Mouse (Mus musculus) granulocyte monocyte progenitor cell, adult 5-6 weeks (primary cell): Measurements from ENCODE around the gene Cela1. TPM values are rescaled to one million over a fixed set of nuclear protein-coding genes. Genes with fewer than 3 reads are reported as not detected.

ENCODE experiments used
- ATAC-seq: replicated peaks from 2 replicates; pipeline ENCODE4 v1.8.0; 2016; ENCODE audit warnings: mild to moderate bottlenecking, moderate TSS enrichment, inconsistent platforms; ENCODE audit not compliant: poor library complexity, severe bottlenecking
- total RNA-seq, 2 experiments: library from RNA; stranded (forward) in 1 of 2; stranded (reverse) in 1 of 2; fragments of 200-712, 200-1000 nt in 1 of 2; fragments of >200 nt in 1 of 2; fragmentation: Nextera tagmentation in 1 of 2; gene quantifications; 2 replicates each; pipeline ENCODE4 v1.2.3; 2014 to 2017

The Cela1 gene
- total RNA-seq (2014; fragmentation: Nextera tagmentation): 4.7 and 7.9 TPM in 2 replicates
- 2.3 and 2.5 TPM in 2 replicates for total RNA-seq (2017)

DNA sequence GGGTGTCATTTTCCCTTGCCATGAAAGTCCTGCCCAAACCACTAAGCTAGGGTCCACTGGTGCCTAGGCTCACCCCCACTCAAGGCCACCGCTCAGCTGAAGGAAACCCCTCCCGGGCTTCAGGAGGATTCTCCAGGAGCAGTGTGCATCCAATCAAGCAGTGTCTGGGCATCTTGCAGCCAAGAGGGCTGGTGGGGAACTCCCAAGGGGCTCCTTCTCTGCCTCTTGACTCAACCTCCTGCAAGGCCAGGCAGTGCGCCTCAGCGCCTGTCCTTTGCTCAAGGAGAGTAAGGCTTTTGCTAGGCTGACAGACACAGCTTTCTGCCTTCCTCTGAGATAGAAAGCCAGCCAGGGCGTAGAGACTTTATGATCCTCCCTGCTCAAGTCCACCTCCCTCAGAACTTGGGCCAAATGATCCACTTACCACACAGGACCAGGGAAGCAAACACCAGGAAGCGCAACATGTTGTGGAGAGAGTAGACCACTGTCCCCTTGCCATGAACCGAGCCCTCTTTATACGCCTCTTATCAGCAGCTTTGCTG is at the start of gene Cela1:
Cela1 (minus strand) TSS at position 492 of the 542 bp plus-strand sequence.
- no peak for ATAC-seq

DNA sequence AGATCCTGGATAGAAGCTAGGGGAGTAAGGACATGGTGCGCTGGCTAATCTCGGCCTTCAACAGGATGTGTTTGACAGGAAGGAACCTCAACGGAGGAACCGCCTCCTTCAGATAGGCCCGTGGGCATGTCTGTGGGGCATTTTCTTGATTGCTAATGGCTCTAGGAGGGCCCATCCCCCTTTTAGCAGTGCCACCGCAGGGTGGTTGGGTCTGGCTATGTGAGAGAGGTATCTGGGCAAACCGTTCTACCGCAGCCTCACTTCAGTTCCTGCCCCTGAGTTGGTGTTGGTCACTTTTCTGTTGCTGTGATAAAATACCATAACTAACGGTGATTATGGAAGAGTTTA is 48.2 kb upstream of the Cela1 start:
- ATAC-seq: peak; percentile 59

DNA sequence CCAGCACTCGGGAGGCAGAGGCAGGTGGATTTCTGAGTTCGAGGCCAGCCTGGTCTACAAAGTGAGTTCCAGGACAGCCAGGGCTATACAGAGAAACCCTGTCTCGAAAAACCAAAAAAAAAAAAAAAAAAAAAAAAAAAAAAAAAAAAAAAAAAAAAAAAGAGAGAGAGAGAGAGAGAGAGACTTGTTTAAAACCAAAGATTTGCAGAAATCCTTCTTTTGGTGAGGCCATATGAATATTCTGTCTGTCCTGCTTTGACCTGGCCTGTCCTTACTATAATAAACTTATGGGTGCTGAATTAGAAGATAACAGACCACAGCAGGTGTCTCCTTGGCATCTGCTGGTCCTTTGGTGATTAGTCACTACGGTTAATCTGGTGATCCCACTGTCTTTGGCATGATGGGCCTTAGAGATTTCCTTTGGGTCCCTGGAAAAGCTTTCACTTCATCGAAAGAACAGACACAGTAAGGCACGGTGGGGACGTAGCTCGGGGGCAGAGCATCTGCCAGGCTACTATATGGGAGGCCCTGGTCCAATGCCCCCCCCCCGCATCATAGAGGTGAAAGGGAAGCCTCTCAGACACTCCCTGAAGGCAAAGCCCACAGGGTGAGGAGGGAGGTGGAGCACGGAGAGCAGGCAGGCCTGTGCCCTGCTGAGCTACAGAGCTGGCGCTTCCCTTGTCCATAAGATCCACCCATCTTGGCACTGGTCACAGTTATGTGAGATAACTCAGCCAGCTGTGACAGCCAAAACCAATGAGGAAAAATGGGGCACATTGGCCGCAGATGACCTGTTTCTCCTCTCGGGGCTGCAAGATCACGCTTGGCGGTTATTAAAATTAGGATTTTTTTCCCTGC is 47.6 kb upstream of the Cela1 start:
- ATAC-seq: peak; percentile 6; the same call in 1 of the 2 replicates

DNA sequence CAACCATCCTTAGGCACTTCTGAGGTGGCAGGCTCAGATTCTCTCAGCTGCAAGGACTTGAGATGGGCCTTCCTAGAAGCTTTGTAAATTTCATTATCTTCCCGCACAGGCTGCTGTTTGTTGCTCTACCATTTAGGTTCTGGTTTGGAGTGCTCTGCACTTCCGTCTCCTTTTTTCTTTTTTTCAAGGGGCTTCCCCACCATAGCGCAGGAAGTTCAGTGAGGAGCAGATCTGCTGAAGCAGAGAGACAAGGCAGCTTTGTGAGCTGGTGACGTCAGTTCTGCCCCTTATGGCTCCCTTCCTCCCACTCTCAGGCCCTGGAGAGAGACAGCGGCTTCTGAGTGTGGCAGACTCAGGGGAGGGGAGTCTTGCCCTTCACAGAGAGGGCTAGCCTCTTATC is 44.9 kb upstream of the Cela1 start:
- ATAC-seq: peak; percentile 45

DNA sequence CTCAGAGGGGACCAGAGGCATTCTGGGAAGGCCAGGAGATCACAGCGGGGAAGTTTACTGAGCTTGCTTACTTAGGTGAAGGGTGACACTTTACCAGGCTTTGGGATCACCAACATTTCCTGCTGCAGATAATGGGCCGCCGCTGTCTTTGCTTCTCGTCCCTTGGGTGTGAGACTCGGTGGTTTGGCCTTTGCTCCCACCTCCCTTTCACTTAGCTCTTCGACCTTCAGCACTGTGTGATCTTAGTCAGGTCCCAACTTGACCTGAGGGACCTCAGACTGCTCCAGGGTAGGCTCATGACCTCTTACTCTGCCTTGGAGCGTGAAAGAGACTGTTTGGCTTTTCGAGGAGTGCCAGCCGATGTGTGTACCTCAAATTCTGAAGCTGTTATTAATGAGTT is 43.4 kb upstream of the Cela1 start:
- ATAC-seq: no peak

DNA sequence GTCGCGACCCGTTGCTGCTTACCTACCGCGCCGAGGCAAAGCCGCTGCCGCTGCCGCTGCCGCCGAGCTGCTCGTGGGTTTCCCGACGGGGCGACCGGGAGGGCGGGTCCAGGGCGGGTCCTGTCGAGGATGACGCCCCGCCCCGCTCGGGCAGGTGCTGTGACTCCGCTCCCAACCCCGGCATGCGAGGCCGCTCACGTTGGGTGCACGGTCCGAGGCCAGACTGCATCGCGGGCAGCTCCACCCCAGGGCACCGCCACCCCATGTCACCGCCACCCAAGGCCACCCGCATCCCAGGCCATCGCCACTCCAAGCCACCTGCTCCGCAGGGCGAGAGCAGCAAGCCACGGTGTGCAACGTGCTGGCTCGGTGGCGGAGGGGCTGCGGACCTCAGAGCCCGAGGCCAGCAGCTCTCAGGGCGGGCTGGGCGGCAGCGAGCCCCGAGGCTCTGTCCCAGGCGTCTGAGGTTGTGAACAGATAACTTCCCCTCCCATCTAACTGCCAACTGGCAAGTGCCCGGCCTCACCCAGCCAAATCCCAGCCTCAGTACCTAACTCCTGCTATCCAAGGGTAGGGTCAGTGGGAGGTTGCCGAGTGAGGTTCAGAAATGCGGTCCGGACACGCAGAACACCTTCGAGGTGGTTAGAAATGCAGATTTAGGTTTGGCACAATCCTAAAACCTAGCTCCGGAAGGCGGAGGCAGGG is 41.7 kb upstream of the Cela1 start, which contains the start of gene Galnt6:
Galnt6 (minus strand) TSS at position 96 of the 705 bp plus-strand sequence.
- ATAC-seq: peak; percentile 41

DNA sequence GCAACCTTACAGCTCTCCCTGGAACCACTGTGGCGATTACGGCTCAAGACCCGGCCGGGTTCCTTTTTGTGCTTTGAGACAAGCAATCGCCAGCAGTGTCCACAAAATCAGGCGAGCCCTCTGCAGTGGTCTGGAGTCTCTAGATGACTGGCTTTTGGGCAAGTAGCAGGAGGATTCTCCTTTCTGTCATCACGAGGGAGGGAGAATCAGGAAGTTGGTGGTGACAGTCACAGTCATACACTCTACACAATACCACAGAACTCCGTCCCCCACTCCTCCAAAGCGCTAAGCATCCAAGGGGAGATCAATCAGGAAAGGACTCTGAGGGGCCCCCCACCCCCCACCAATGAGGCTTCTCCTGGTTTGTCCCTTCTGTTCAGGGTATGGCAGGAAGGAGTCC is 40.9 kb upstream of the Cela1 start:
- ATAC-seq: peak; percentile 73

DNA sequence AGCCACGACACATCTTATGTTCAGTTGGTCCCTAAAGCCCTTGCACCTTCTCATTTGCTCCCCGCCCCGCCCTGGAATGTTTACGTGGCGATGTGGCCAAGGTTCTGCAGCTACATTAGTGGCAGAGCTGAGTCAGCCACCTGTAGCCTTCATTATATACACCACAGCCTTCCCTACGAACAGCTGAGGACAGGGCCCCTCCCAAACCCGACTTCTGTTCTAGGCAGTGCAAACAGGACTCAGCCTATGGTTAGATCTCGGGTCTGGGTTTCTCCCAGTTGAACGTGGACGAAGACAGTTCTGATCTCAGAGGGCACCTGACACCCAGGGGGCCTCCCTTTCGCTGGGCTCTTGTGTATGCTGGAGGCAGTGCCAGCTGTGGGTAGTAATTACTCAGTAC is 40.1 kb upstream of the Cela1 start:
- no peak for ATAC-seq

DNA sequence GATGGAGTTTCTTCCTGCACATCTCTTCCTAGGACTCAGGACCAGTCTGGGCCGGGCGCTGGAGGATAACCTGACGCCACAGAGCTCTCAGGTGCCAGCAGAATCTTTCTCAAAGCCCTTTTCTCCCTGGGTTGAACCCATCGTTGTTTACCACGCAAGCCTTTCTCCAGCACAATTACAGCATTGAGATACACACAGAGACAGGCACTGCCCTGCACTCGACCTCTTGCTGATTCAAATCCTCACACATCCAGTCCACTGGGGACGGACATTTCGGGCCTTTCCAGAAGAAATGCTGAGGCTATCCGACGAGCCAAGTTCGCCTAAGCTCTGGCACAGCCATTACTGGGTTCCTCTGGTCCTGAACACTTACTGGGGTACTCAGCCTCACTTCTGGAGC is 39.0 kb upstream of the Cela1 start:
- ATAC-seq: no peak

DNA sequence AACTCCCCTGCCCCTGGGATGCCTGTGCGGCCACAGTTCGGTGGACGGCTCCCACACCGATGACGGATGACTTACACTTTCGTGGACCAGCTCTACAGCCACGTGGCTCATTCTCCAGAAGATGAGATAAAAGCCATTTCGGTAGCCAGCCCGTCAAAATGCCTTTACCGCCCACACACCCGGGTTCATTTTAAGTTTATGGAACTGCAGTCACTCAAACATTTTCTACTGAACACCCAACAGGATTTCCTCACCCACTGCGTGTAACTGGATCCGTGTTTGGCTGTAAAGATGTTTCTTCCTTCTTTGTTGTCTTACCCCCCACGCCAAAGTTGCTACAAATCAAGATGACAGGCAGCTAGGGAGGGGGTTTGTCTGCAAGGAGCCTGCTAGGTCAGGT is 35.8 kb upstream of the Cela1 start:
- ATAC-seq: no peak

DNA sequence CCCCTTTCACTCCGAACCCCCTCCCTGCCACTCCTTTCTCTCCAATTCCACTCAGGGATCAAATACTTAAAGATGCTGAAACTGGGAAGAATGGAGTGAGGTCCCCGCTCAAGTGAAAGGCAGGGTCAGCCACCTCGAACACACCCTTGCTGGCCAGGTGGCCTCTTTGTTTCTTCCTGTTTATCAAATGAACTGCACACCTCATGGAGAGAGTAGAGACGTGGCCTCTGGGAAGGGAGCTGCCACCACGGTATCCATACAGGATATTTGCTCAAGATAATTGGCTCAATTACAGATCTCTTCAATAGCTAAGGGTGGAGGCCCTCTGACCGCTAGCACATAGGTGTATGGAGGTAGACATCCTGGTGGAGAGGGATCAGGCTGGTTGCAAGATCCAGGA is 34.8 kb upstream of the Cela1 start:
- no peak for ATAC-seq

DNA sequence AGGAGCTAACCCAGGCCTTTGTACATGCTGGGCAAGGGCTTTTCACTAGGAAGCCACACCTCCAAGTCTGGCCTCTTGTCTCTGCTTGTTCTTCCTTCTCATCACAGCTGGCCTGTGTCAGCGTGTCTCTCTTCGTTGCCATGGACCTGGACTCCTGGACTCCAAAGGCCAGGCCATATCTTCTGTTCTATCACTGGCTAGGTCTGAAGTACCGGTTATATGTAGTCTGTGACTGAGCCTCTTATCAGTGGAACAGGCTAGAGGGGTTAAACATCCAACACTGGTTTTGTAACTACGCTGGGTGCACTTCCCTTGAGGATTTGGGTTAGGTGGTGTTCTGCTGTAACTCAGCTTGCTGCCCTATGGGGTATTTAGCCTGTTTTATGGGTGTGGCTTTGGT is 34.3 kb upstream of the Cela1 start:
- ATAC-seq: no peak

DNA sequence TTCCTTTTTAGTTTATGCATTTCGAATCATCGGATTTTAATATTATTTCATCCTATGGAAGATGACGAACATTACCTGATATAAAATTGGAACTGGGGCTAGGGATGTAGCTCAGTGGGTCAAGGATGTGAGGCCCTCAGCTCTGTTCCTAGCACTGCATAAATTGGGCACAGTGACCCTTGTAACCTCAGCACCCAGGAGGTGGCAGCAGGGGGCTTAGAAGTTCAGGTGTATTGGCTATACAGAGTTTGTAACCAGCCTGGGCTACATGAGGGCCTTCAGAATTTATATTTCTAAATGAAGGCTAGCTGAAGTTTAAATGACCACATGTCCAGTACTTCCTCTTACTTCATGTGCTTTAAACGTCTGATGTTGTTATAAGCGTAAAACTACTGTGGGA is 33.7 kb upstream of the Cela1 start:
- ATAC-seq: no peak

DNA sequence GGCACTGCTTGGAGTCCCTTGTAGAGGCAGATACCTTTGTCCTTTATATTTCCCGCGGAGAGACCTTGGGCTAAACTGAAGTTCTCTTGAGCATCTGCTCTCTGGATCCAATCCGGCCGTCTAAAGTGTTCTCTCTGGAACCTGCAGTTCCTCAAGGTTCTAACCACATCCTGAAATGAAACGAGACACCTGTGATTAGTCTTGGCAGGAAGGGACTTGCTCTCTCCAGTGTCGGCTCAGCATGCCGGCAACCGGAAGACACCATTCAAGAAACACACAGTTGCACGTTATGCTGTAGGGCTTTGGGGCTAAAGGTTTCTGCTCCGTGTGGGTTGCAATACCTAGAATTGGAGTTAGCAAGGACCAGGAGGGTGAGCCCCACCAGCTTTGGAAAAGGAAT is 32.3 kb upstream of the Cela1 start:
- ATAC-seq: no peak

DNA sequence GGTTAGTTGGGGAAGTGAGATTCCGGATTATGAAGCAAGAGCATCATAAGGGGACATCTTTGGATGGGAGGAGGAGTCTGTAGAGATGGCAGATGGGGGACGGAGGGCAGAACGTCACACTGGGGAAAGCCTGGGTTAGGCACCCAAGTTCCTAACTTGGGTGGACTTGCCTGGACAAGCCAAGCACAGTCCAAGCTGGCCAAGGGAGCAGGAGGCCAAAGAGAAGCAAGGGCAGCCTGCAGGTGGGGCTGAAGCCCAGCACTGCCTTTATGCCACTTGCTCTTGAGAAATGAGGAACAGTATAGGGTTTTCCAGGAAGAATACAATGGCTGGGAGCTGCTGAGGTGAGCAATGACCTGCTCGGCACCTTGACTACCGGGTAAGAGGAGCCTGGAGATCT is 31.5 kb upstream of the Cela1 start:
- ATAC-seq: peak; percentile 48

DNA sequence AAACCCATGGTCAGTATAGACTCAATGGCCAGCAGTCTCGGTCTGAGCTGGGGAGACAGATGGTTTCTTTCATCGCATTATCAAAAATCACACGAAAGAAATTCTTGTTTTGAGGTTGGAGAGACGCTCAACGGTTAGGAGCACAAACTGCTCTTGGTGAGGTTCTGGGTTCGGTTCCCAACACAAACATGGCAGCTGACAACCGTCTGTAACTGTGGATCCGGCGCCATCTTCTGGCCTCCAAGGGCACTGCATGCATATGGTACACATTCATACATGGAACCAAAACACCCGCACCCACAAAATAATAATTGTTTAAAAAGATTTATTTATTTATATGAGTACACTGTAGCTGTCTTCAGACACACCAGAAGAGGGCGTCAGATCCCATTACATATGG is 30.9 kb upstream of the Cela1 start:
- ATAC-seq: no peak

DNA sequence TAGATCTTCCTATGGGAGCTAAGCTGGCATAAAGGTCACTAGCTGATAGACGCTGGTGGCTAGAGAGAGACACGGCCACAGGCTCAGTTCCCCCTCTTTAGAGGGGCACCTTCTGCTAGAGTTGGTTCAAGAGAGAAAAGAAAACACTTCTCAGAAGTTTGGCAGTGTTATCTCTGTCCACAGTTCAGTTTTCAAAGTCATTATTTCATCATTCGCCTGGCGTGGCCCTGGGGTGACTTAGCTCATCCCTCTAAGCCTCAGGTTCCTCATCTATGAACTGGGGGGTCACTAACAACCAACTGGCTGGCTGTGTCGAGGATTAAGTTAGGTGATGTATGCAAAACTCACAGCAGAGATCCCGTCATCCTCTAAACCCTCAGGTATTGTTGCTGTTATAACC is 30.2 kb upstream of the Cela1 start:
- ATAC-seq: peak; percentile 72

DNA sequence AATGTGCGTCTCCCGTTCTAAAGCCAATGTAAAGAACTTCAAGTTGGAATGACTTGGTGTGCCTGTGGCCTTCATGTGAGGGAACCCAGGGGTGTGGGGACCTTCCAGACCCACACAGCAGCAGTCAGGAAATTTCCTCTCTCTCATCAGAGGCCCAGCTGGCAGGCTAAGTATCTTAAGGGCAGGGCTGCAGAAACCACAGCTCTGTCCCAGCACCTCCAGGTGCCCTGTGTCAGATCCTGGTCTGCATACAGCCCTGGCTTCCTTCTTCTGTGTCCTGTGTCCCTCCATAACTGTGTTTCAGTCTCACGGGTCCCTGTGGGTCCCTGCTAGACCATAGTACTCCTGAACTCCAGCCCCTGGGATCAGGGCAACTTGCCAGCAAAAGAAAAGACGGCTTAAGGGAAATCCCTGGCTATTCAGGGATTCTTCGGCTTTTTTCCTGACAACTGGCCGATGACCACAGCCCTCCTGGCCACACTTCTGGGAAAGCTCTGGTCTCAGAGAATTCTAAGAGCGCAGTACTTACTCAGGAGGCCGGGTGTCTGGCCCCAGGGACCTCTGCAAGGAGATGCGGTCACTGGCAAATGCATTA is 27.8 kb upstream of the Cela1 start:
- ATAC-seq: no peak

DNA sequence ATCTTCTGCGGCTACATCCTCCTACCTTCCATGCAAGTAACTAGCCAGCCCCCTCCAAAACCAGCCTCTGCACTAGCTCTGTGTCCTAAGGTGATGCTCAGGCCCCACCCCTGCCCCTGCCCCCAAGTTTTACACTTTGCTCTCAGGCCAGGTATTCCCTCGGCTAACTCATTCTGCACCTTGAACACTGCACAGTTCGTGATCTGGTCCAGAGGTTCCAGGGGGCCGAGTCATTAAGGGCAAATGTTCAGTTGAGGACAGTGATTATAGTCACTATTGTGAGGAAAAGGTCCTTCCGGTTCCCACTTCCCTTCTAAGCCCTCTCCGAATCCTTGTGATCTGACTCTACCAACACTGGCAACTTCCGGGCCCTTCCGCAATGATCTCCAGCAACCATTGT is 26.7 kb upstream of the Cela1 start:
- ATAC-seq: no peak

DNA sequence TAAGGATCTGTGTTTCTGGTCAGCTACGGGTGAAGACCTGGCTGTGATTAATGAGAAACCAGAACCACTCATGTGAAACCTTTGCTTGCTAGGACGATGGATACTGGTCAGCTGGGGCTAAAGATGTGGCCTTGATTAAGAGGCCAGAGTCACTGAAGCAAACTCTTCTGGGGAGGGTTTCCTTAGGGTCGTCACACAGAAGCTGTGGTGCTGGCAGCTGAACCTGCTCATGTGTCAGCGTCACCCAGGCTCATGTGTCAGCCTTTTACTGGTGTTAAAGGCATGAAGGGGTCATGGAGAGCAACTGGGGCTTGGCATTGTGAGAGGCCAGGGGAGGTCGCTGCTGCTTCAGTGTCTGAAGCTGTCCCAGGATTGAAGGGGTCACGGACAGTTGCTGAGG is 23.1 kb upstream of the Cela1 start:
- no peak for ATAC-seq

DNA sequence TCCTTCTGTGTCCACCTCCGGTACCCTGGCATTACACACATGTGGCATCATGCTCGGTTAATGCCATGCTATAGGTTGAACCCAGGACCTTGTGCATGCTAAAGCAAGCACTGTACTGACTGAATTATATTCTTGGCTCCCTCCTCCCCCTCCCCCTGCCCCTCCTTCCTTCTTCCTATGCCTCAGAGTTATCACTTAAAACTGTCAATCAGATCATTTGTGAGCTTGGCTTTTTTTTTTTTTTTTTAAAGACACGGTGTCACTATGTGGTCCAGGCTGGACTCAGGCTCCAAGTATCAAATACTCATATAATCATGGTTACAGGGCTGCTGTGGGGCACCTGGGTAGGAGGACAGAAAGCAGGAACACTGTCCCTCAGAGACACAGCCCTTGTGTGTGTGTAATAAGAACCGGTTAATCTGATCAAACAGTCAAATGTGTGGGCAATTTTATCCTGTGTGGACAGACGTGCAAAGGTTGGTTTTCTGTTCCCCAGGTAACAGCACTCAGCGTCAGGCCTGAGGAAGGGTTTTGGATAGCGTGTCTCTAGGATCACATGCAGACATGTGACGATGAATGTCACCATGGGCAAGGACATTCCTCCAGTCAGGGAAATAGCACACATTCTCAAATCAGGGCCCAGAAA is 20.8 kb upstream of the Cela1 start:
- no peak for ATAC-seq
